Mouse (Mus musculus) midbrain, embryonic 13.5 days (tissue): ENCODE measurements at regions not wholly inside any gene's neighbourhood (a gene's known extent, or its start where the extent isn't known, plus 50 kb on each side); places are given as distances from the start of the nearest gene placed in this dataset. TPM values are rescaled to one million over a fixed set of nuclear protein-coding genes. Genes with fewer than 3 reads are reported as not detected.
A peak's percentile ranks its signal among the peaks of the same experiment; 100 is the strongest.

Experiments used
- microRNA counts: library from miRNA; unstranded; fragments of <30 nt; microRNA quantifications from one replicate; lab custom pipeline; 2016
- microRNA-seq: library from miRNA; unstranded; fragments of <30 nt; microRNA quantifications from one replicate; pipeline ENCODE4, GENCODE M21; 2016

MicroRNAs encoded in the stretch of these regions (microRNA counts, 519-probe panel; counts per million panel counts)
- 110 counts per million, percentile 56 among the panel's probes with 10 or more counts for microRNA mmu-miR-2136 (lab: Ali Mortazavi, UCI)

Small RNA genes lying in the stretch of these regions (microRNA-seq; reads per million reads assigned to microRNA genes)
- not detected for gene Mir2136
